Mouse (Mus musculus): ENCODE measurements around the gene Rtn4rl1. TPM values are rescaled to one million over a fixed set of nuclear protein-coding genes. Genes with fewer than 3 reads are reported as not detected.
"Not testable (repeated sequence)": the region's sequence is repeated elsewhere in the genome, so short reads cannot be mapped to it uniquely, and the experiment has no call there.

Gene Rtn4rl1
- total RNA-seq, 2 experiments from 2014 or later, result 25.2 to 27.8 TPM

DNA sequence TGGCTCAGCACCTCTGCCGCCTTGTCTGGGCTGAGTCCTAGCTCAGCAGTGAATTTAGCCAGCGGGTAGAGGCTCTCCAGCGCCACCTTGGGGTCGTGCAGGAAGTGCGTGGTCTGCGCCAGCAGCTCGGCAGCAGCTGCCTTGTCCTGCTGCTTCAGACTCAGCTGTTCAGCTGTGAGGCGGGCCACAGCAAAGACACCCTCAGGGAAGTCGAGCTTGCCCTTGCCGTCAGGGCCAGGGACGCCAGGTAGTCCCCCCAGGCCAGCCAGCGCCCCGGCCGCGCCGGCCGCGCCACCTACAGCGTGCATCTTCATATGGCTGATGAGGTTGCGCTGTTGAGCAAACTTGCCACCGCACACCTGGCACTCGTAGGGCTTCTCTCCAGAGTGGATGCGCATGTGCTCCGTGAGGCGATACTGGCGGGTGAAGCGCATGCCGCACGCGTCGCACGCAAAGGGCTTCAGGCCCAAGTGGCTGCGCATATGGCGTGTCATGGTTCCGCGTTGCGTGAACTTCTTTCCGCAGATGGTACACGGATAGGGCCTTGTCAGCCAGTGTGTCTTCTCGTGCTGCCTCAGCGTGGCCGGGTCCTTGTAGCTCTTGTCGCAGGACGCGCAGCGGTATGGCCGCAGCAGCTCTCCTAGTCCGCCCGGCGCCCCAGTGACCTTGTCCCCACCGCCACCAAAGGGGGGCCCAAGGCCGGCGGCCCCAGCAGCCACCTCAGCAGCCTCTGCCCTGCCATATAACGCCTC, 28.0 kb upstream of the Rtn4rl1 start:
- DNase-seq, result peak; percentile 91

DNA sequence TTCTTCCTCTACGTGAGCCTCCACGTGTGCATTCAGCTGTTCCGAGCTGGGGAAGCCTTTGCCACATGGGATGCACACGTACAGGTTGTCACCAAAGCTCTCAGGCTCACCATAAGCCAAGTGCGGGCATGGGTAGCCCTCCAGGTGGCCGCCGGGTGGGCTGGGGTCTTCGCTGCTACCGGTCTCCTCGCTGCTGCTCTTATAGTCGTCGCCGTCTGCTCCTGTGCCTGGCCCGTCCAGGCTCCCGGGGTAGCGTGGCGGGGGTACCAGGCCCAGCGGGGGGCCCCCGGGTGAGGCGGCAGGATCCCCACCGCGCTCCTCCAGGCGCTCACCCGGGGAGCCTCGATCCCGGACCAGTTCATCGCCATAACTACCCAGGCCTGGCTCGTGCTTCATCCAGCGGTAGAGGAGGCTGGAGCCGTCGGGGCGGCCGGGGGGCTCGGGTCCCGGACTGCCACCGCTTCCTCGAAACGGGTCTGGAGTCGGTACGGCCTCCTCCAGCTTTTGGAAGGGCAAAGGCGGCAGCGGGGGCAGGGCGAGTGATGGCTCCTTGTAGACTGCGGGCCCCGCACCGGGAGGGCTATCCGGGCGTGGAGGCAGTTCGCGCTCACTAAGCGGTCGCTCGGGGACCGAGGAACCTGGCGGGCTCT, 27.3 kb upstream of the Rtn4rl1 start:
- DNase-seq, result peak; percentile 47

- DNase-seq, result peak; percentile 58
Observed at GRCm38 (mm10) chr11:75166861-75167642, 26.5 kb upstream of the Rtn4rl1 start.

DNA sequence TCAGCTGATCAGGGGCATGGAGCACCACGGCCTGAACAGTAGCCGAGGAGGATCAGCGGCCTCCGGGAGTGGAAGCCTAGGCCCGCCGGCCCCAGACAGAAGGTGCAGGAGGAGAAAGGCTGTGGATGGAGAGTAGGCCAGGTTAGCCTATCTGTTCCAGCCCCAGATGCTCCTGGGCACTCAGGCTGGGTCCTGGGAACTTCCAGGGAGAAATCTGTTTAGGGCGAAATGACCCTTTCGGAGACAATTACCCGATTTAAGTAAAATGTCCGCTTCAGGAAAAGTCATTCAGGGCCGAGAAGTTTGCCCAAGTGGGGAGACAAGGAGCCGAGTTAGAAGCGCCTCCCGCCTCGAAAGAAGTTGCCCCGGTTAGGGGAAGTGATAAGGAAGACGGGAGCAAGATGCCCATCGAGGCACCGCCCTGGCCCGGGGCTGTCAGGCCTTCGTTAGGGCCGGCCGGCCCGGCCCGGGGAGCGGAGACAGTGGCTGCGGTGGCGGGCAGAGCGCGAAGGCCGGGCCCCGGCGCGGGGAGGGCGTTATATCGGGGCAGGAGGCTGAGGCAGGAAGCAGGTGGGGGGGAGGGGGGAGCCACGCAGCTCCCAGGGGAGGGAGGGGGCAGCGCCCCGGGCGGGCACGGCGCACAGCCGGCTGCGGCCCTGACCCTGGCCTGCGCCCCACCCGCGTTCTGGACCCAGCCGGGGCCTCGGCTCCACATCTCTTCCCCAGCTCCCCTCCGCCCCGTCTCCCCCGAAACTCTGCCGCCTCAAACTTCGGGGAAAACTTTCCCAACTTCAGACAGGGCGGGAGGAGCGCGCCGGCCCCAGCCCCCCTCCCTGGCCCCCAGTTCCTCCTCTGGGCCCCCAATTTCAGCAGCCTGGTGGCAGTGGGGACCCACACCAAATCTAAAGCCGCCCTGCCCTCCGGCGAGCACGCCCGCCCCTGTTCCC, 25.7 kb upstream of the Rtn4rl1 start:
- peak; percentile 46 for DNase-seq

GRCm38 (mm10) chr11:75168590-75169361, 24.8 kb upstream of the Rtn4rl1 start:
- DNase-seq, result peak; percentile 93

GRCm38 (mm10) chr11:75169405-75170080, 24.0 kb upstream of the Rtn4rl1 start, which contains the start of gene Hic1:
TSS of gene Hic1 (minus strand) at chr11:75169519.
- peak; percentile 40 for DNase-seq

DNA sequence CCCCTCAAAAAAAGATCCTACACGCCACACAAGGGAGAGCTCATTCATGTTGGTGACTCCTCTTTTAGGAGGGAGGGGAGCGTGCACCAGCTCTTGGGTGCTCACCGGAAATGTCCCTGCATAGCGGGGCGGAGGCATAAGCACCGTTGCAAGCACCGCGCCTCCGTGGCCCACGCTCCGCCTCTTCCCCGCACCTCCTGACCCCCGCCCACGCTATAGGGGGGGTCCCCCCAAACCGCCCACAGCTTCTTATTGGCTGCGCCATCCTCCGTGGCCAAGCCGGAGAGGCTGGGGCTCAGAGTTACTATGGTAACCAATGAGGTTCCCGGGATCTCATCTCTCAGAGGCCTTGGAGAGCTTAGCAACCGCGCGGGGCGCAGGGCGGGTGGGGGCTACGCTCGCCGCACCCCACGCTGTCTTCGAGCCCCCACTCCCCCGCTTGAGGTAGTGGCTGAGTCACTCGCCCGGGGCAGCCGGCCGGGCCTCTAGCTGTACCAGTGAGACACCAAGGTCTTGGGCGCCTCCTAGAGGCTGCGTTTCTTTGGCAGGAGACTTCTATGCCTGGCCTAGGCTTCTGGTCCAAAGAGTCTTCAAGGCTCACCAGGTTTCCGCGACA, 23.3 kb upstream of the Rtn4rl1 start:
- peak; percentile 96 for DNase-seq

- no peak for DNase-seq
Observed at GRCm38 (mm10) chr11:75171186-75171865, 22.3 kb upstream of the Rtn4rl1 start.

GRCm38 (mm10) chr11:75172151-75173094, 21.2 kb upstream of the Rtn4rl1 start:
- DNase-seq, result peak; percentile 49

GRCm38 (mm10) chr11:75173095-75173798, 20.3 kb upstream of the Rtn4rl1 start:
- peak; percentile 93 for DNase-seq

DNA sequence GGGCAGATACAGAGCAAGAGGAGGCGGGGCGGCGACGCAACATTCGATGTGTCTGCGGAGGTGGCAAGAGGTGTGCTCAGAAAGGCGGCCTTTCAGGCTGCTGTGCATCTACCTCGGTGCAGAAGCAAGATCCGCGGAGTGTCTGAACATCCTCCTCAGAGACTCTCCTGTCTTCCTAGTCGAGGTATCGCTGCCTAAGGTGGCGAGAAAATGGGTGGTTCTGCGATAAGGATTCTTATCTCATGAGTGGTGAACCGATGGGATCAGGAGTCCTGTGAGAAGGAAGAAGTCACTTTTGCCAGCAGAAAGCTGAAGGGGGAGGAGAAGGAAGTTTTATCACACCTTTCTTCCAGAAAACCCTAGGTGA, 19.8 kb upstream of the Rtn4rl1 start:
- DNase-seq, result no peak

- not testable (repeated sequence) for DNase-seq
Observed at GRCm38 (mm10) chr11:75174574-75174973, 19.0 kb upstream of the Rtn4rl1 start.

DNA sequence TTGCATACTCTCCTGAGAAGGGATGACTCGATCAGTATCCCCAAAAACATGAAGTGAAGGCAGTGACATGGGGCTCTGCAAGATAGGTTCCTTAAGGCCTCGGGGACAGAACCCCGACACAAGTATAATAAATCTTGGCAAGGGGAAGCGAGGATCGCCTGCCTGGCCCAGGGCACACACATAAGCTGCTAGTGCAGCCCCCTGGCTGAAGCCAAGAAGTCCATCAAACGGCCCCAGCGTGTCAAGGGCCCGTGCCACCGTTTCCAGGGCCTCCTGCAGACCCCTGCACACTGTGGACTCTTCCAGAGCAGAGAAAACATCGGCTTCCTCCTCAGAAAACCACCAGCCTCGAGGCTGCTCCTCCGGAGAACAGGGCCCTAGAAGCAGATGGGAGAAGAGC, 15.6 kb upstream of the Rtn4rl1 start:
- no peak for DNase-seq

DNA sequence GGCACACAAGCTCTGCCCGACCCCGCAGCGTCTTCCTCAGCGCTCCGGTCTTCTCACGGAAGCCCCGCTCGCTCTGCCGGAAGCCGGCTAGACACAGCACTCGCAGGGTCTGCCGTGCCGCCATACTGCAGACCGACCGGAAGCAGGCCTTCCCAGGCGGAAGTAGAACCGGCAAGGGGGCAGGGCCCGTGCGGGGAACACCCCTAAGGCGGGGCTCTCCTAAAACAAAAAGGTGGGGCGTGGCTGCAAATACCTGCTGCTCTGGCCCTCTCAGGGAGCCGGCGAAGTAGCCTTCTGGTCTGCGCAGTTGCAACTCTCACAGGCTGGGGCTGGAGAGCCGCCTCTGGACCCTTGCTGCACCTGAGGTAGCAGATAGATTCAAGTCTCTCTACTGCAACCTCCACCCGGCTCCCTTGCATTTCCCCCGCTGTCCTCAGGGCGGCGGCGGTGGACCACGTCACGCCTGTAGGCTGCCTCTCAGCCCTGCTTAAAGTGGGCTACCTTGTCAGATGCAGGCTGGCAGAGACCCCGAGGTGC, 14.8 kb upstream of the Rtn4rl1 start, which contains the start of gene Ovca2:
TSS of gene Ovca2 (minus strand) at position 164 of the 537 bp plus-strand sequence.
- DNase-seq, result peak; percentile 94

GRCm38 (mm10) chr11:75183917-75184570, 9.5 kb upstream of the Rtn4rl1 start:
- no peak for DNase-seq

GRCm38 (mm10) chr11:75184573-75184972, 9.0 kb upstream of the Rtn4rl1 start:
- no peak for DNase-seq
